Mouse (Mus musculus) CD4-positive, CD25-positive, alpha-beta regulatory T cell (primary cell): Measurements from ENCODE around the gene Olfr549. TPM values are rescaled to one million over a fixed set of nuclear protein-coding genes. Genes with fewer than 3 reads are reported as not detected.

Source experiments
- polyA plus RNA-seq: library from polyadenylated mRNA; unstranded; fragments of 100-300 nt; shearing (Covaris generic); gene quantifications from one replicate; pipeline ENCODE4 v1.2.1, GENCODE M21; 2017

The Olfr549 gene
- not detected for polyA plus RNA-seq

DNA sequence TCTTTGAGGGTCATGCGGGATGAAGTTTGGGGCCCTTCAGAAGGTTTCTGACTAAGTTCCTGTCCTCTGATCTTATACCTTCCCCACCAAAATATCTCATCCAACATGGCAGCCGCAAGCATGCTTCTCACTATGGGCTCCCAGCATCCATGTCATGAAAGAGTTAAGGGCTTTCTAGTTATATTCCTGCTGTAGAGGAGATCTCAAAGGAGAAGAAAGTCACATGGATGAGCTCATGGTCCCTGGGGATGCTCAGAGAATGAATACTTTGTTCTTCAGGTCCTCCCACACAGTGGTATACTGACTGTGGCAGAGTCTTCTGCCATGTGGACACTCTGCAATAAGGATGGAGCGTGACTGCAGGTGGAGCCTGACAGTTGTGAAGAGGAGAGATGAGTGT, at the start of gene Olfr549:
Gene Olfr549, plus strand, starts transcription at position 301 of the 400 bp plus-strand sequence.

DNA sequence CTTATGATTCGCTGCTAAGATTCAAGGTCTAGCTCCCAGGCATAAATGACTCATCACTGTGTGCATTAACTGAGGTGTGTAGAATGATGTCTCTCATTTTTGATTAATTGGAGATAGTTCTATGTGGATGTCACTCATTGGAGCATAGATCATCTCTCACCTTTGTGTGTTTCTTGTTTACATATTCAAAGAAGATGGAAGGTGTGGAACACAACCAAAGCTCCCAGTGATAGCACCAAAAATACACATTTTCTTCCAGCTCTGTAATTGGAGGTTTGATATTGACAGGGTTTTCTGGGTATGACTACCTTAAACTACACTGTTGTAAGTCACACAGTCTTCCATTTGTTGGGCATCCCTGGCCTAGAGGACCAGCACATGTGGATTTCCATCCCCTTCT, 15.2 kb upstream of the Olfr549 start, which contains the start of gene Olfr547:
Gene Olfr547, plus strand, starts transcription at position 301 of the 400 bp plus-strand sequence.

DNA sequence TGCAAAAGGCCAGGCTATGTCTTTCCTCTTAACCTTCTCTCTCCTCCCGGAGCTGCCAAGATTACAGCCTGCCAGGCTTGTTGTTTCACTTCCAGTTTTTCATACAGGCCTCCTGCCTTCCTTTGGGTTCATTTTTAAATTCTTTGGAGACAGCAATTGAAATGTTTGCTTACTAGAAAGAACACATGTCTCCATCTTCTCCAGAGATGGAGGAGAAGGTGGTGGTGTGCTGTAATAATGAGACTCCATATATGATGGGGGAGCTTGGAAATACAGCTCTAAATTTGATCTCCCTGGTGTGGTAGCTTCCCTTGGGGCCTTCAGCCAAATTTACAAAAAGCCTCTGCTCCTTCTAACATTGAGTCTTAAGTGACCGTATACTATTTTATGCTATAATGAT, 9.1 kb upstream of the Olfr549 start, which contains the start of gene Olfr548-ps1:
Gene Olfr548-ps1, plus strand, starts transcription at position 301 of the 400 bp plus-strand sequence.

DNA sequence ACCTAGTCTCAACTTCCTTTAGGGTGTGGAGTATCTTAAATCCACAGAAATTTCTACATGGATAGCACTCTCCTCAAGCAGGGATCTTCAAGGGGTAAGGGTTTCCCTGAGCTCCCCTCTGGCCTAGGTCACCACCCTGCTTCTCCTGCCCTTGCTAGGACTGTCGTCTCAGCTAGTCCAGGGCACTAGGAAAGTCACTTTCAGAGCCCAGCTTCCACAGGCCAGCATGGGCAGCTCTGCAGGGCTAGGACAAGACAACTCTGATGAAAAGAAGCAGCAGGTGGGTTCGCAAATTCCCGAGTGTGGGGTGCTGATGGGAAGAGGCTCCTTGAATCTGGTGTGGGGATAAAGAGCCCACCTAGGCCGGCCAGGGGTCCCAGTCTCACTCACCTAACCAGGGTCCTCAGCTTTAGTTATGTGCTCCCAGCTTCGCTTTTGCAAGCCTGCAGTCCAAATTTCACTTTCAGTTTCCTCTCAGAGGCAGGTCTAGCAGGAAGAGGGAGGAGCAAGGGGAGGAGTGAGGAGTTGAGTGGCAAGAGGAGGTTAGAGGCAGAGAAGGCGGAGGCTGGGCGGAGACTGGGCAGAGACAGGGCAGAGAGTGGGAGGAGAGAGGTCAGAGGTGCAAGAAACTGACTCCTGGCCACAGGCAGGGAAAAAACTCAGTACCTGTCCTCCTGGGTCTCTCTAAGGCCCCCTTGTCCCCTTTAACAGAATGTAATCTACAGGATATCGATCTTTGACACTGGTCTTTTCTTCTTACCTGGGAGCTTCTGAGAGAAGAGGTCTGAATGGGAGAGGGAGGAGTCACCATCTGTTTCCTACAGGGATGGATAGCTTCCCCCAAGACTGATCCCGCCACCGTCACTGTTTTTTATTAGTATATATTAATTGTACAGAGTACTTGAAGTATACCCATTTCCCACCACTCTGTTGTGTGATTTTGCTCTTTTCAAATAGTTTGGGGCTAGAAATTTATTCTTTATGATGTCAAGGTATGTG, 15.6 kb downstream of the Olfr549 start, which contains the start of gene Trim21:
Gene Trim21, minus strand, starts transcription at position 488 of the 999 bp plus-strand sequence.

DNA sequence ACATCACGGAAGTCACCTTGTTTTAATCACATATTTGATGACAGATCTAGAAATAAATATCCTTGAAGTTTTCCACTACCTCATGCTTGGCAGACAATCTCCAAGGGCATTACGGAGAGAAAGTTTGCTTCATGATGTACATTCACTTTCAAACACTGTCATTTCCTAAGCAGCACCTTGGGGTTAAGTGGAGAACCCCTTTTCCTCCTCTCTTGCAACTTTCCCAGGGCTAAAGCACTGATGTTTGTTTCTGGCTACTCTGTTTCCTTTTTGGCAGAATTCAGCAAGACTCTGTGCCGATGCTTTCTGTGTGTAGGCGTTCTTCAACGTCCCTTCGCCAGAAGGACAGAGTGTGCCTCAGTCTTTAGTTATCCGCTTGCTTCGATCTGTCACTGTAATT, 21.5 kb downstream of the Olfr549 start, which contains the start of gene Olfr550:
Gene Olfr550, plus strand, starts transcription at position 301 of the 400 bp plus-strand sequence.

DNA sequence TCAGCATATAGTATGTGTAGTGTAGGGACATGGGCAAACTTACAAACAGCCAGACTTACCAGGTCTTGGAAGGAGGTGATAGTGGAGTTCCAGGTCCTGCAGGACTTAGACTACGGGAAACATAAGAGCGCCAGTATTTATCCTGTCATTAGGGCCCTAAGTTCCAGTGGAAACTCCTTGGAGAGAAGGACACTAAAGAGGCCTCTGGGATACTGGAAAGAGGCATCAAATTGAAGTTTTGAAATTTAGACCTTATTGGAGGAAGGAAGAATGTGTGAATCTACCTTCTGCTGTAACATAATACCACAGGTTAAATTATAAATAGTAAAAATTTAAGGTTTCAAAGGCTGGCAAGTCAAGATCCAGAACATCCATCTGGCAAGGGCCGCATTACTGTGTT, 42.1 kb downstream of the Olfr549 start, which contains the start of gene Olfr551:
Gene Olfr551, minus strand, starts transcription at position 101 of the 400 bp plus-strand sequence.

DNA sequence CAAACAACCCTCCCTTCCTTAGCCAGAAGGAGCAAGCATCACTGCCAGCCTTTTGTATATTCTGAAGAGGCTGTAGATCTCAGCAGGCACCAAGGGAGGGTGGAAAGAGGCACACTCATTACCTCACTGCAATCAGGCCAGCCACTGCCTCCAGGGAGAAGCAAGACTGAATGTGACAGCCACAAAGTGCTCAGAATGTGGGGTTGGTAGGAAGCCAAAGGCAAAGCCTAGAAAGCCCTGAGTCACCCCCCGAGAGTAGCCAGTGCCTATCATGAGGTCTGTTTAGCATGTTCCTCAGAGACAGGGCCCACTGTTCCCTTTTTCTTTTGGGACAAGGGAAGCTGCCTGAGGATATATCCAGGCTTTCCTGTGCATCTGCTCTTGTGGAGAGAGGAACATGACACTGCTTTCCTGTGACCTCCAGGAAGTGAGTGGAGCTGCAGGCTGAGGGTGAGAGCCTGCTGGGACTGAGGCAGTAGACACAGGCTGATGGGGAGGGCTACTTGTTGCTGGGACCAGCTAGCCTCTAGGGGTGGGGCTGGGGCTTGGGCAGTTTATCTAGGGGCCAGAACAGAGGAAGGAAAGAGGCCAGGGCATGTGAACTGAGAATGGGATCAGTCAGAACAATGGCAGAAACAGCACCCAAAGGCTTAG, 47.8 kb downstream of the Olfr549 start, which contains the start of gene Olfr552:
Gene Olfr552, plus strand, starts transcription at position 393 of the 654 bp plus-strand sequence.

Other genes starting within 250 kb of the Olfr549 start
- gene Rrm1, start 108.2 kb upstream of the Olfr549 start, polyA plus RNA-seq, result 34.1 TPM
- 0.25 TPM for gene Olfr543, start 68.2 kb upstream of the Olfr549 start, polyA plus RNA-seq
- gene Olfr544, start 61.6 kb upstream of the Olfr549 start, polyA plus RNA-seq, result 0.07 TPM
- gene Olfr545, start 50.3 kb upstream of the Olfr549 start, polyA plus RNA-seq, result not detected
- not detected for gene Olfr547, start 15.1 kb upstream of the Olfr549 start, polyA plus RNA-seq
- not detected for gene Olfr548-ps1, start 9.0 kb upstream of the Olfr549 start, polyA plus RNA-seq
- 94.3 TPM for gene Trim21, start 15.6 kb downstream of the Olfr549 start, polyA plus RNA-seq
- gene Olfr550, start 21.6 kb downstream of the Olfr549 start, polyA plus RNA-seq, result 0.04 TPM
- gene Olfr551, start 42.0 kb downstream of the Olfr549 start, polyA plus RNA-seq, result not detected
- gene Olfr552, start 47.9 kb downstream of the Olfr549 start, polyA plus RNA-seq, result not detected
- gene Olfr553, start 68.3 kb downstream of the Olfr549 start, polyA plus RNA-seq, result not detected
- gene Olfr554, start 88.6 kb downstream of the Olfr549 start, polyA plus RNA-seq, result 0.31 TPM
- gene Olfr555, start 109.0 kb downstream of the Olfr549 start, polyA plus RNA-seq, result not detected
- gene Olfr556, start 115.0 kb downstream of the Olfr549 start, polyA plus RNA-seq, result not detected
- 16.9 TPM for gene Trim68, start 137.5 kb downstream of the Olfr549 start, polyA plus RNA-seq
- gene Olfr557, start 146.0 kb downstream of the Olfr549 start, polyA plus RNA-seq, result not detected
- gene Olfr558, start 152.3 kb downstream of the Olfr549 start, polyA plus RNA-seq, result not detected
- not detected for gene Olfr33, start 169.2 kb downstream of the Olfr549 start, polyA plus RNA-seq
- not detected for gene Olfr559, start 177.6 kb downstream of the Olfr549 start, polyA plus RNA-seq
- not detected for gene Olfr560, start 209.5 kb downstream of the Olfr549 start, polyA plus RNA-seq
- gene Olfr78, start 209.6 kb downstream of the Olfr549 start, polyA plus RNA-seq, result not detected
- not detected for gene Olfr561, start 221.4 kb downstream of the Olfr549 start, polyA plus RNA-seq